Mouse (Mus musculus) brain, embryonic 14.5 days (tissue): Measurements from ENCODE around the gene Gm17949.

Experiments
- CTCF ChIP-seq: fragments of 200-500 bp; IDR thresholded peaks from 2 replicates; pipeline ENCODE4 v1.5.1; 2012; ENCODE audit warnings: inconsistent platforms, mild to moderate bottlenecking, moderate library complexity, borderline replicate concordance; ENCODE audit not compliant: insufficient read depth, insufficient read length; ENCODE audit errors: extremely low read depth
- POLR2A ChIP-seq: fragments of 200-500 bp; IDR thresholded peaks from 2 replicates; pipeline ENCODE4 v1.6.1; 2012; ENCODE audit warnings: mild to moderate bottlenecking, inconsistent platforms, borderline replicate concordance; ENCODE audit not compliant: poor library complexity, insufficient read depth, insufficient read length, severe bottlenecking; ENCODE audit errors: extremely low read depth

GRCm38 (mm10) chr17:56990966-56991365 lies 20.3 kb upstream of the Gm17949 start:
- TF ChIP-seq POLR2A (no peak), CTCF (no peak)
